8 mouse cellular contexts compared by ENCODE assay signal in genomic region chr11:3171931-3172330, GRCm38 (mm10). TPM values are rescaled to one million over a fixed set of nuclear protein-coding genes. Genes with fewer than 3 reads are reported as not detected.
DNase-seq lines count a peak whose midpoint lies in the region.
"Not testable (repeated sequence)": the region's sequence is repeated elsewhere in the genome, so short reads cannot be mapped to it uniquely, and the experiment has no call there.

No protein-coding gene starts in this region.

- intact Hi-C loops in left cerebral cortex, postnatal 10 days (cut with DNase I) = not testable (repeated sequence)

- DNase-seq in adrenal gland, adult 8-10 months = peak; percentile 47
- DNase-seq in gastrocnemius, adult 18-20 months (ENCODE audit: low spot score) = peak; percentile 67
- DNase-seq in heart, adult 9 months (ENCODE audit: low spot score in 2 of 2) = peak; percentile 69
- peak; percentile 72 for DNase-seq in kidney, postnatal 14 days
- peak; percentile 38 to 72 for DNase-seq in left cerebral cortex, postnatal 10 days (ENCODE audit: extremely low spot score in 1 of 2, low spot score in 2 of 2)
- DNase-seq in ovary, adult 18-20 months (ENCODE audit: low spot score) = peak; percentile 76
- peak; percentile 69 to 71 for DNase-seq in spleen, postnatal 36 days (ENCODE audit: low spot score in 2 of 2)
- peak; percentile 78 for DNase-seq in urinary bladder, postnatal 10 days (ENCODE audit: low spot score)

RNA-seq across cellular contexts. Expression of gene Sfi1, which starts 21.3 kb away (rescaled TPM):
- 100 to 1,000 TPM in 2 of 4 experiments, 10 to 100 TPM in 2; 71.9 to 122 (median 93.1) TPM for total RNA-seq in adrenal gland, adult 8-10 months (2022)
- 10 to 100 TPM in 1 of 2 experiments, 1 to 10 TPM in 1; 9.8 to 12.4 TPM for total RNA-seq in gastrocnemius, adult 18-20 months (2021)
- 10 to 100 TPM; 51.9 to 73.2 TPM for total RNA-seq in left cerebral cortex, postnatal 10 days (2021)

RNA-seq across cellular contexts. Expression of gene Eif4enif1, which starts 30.3 kb away (rescaled TPM):
- total RNA-seq in adrenal gland, adult 8-10 months (2022) = 10 to 100 TPM; 46.4 to 69.5 (median 53.9) TPM
- total RNA-seq in gastrocnemius, adult 18-20 months (2021) = 10 to 100 TPM; 32.9 to 38.2 TPM
- total RNA-seq in left cerebral cortex, postnatal 10 days (2021) = 10 to 100 TPM; 60.6 to 62.1 TPM

Comparison
In these comparisons a context has a peak if more than half of its experiments do, and no peak if none do; other contexts are left out.
1. Peak in every context shown above with its lines: DNase-seq.